In genomic region chr1:171412001-171412441, GRCm38 (mm10) we compare ENCODE assay signal across 8 mouse cellular contexts. TPM values are rescaled to one million over a fixed set of nuclear protein-coding genes. Genes with fewer than 3 reads are reported as not detected.
DNase-seq lines count a peak whose midpoint lies in the region; ATAC-seq lines count a peak whose summit lies in the region.

No protein-coding gene starts in this region.

- H3K9ac ChIP-seq in embryonic facial prominence, embryonic 14.5 days (ENCODE audit: low read depth, low read length): peak overlapping the region; percentile 93

- no peaks in the 10 kb centered on the region for H3K27me3 ChIP-seq in embryonic facial prominence, embryonic 14.5 days (replicated peaks; ENCODE audit: control insufficient read depth, insufficient read depth, low read length)

- peak; percentile 40 for DNase-seq in cerebellum, adult 9-11 months
- DNase-seq in cerebellum, adult 11 months: no peak
- peak; percentile 34 for DNase-seq in Muller cell, postnatal 12 days (ENCODE audit: inconsistent ontology term)
- DNase-seq in embryonic facial prominence, embryonic 14.5 days (ENCODE audit: low spot score): peak; percentile 82
- DNase-seq in heart, postnatal 4 days: peak; percentile 46
- peak; percentile 62 for DNase-seq in left cerebral cortex, postnatal 4 days
- DNase-seq in spleen, postnatal 14 days (ENCODE audit: low spot score in 2 of 2): peak; percentile 17 to 34

- intact Hi-C loops in left cerebral cortex, postnatal 4 days (cut with DNase I): no loop called here

- H3K27ac ChIP-seq in embryonic facial prominence, embryonic 14.5 days (replicated peaks; ENCODE audit: low read depth, low read length): peak overlapping the region; percentile 93

- H3K9me3 ChIP-seq in embryonic facial prominence, embryonic 14.5 days (ENCODE audit: control insufficient read depth, low read length): no peaks in the 10 kb centered on the region

- peak overlapping the region; percentile 63 for H3K4me2 ChIP-seq in embryonic facial prominence, embryonic 14.5 days (ENCODE audit: low read depth, low read length)

- peaks cover 22% of the 10 kb centered on the region for H3K36me3 ChIP-seq in embryonic facial prominence, embryonic 14.5 days (ENCODE audit: control insufficient read depth, insufficient read depth, low read length)

- peak overlapping the region; percentile 89 for H3K4me3 ChIP-seq in embryonic facial prominence, embryonic 14.5 days (ENCODE audit: low read depth, low read length)

- WGBS in embryonic facial prominence, embryonic 14.5 days: 2% methylated on average over 19 of the region's 20 CpGs

- peaks cover 6% of the 10 kb centered on the region; the same call in 1 of the 2 replicates for H3K4me1 ChIP-seq in embryonic facial prominence, embryonic 14.5 days (ENCODE audit: control insufficient read depth, insufficient read depth, low read length)

- ATAC-seq in embryonic facial prominence, embryonic 14.5 days (ENCODE audit: low read depth): no peak; the same call in 1 of the 2 replicates
- ATAC-seq in megakaryocyte-erythroid progenitor cell, adult 5-6 weeks (replicated peaks; ENCODE audit: low FRiP score, low TSS enrichment, poor library complexity, severe bottlenecking): peak; percentile 39

RNA-seq across cellular contexts. Expression of gene Usf1, which starts 0.9 kb away (rescaled TPM):
- 68.9 and 84.9 TPM in 2 replicates for polyA plus RNA-seq in embryonic facial prominence, embryonic 14.5 days (2014; fragmentation: Nextera tagmentation; extraction: Ambion mirVana)
- 10 to 100 TPM; 53.4 to 54.3 TPM for total RNA-seq in heart, postnatal 4 days (2021)
- 100 to 1,000 TPM; 130 to 141 TPM for total RNA-seq in left cerebral cortex, postnatal 4 days (2021)
- 24.1 and 32.0 TPM in 2 replicates for total RNA-seq in megakaryocyte-erythroid progenitor cell, adult 5-6 weeks (2014; fragmentation: Nextera tagmentation)
- 46.2 and 60.5 TPM in 2 replicates for total RNA-seq in megakaryocyte-erythroid progenitor cell, adult 5-6 weeks (2017)

RNA-seq across cellular contexts. Expression of gene Tstd1, which starts 6.7 kb away (rescaled TPM):
- polyA plus RNA-seq in embryonic facial prominence, embryonic 14.5 days (2014; fragmentation: Nextera tagmentation; extraction: Ambion mirVana): 2.0 and 3.6 TPM in 2 replicates
- total RNA-seq in heart, postnatal 4 days (2021): 1 to 10 TPM; 1.1 to 1.7 TPM
- total RNA-seq in left cerebral cortex, postnatal 4 days (2021): 1 to 10 TPM; 2.9 to 5.8 TPM
- not detected in 2 replicates for total RNA-seq in megakaryocyte-erythroid progenitor cell, adult 5-6 weeks (2014; fragmentation: Nextera tagmentation)
- 1.1 TPM in 1 of 2 replicates, not detected in the other for total RNA-seq in megakaryocyte-erythroid progenitor cell, adult 5-6 weeks (2017)

RNA-seq across cellular contexts. Expression of gene Arhgap30, which starts 23.3 kb away (rescaled TPM):
- polyA plus RNA-seq in embryonic facial prominence, embryonic 14.5 days (2014; fragmentation: Nextera tagmentation; extraction: Ambion mirVana): 1.9 and 2.0 TPM in 2 replicates
- 1 to 10 TPM in 1 of 2 experiments, under 1 TPM in 1; 0.90 to 1.5 TPM for total RNA-seq in heart, postnatal 4 days (2021)
- total RNA-seq in left cerebral cortex, postnatal 4 days (2021): 1 to 10 TPM in 1 of 2 experiments, under 1 TPM in 1; 0.98 to 1.6 TPM
- total RNA-seq in megakaryocyte-erythroid progenitor cell, adult 5-6 weeks (2014; fragmentation: Nextera tagmentation): 11.8 and 20.7 TPM in 2 replicates
- total RNA-seq in megakaryocyte-erythroid progenitor cell, adult 5-6 weeks (2017): 18.7 and 28.7 TPM in 2 replicates

RNA-seq across cellular contexts. Expression of gene F11r, which starts 25.3 kb away (rescaled TPM):
- 27.0 and 29.5 TPM in 2 replicates for polyA plus RNA-seq in embryonic facial prominence, embryonic 14.5 days (2014; fragmentation: Nextera tagmentation; extraction: Ambion mirVana)
- 10 to 100 TPM; 57.1 to 58.1 TPM for total RNA-seq in heart, postnatal 4 days (2021)
- 1 to 10 TPM; 4.9 to 6.2 TPM for total RNA-seq in left cerebral cortex, postnatal 4 days (2021)
- not detected in 2 replicates for total RNA-seq in megakaryocyte-erythroid progenitor cell, adult 5-6 weeks (2014; fragmentation: Nextera tagmentation)
- 0.38 and 2.3 TPM in 2 replicates for total RNA-seq in megakaryocyte-erythroid progenitor cell, adult 5-6 weeks (2017)

RNA-seq across cellular contexts. Expression of gene Nectin4, which starts 42.1 kb away (rescaled TPM):
- 7.7 and 10.7 TPM in 2 replicates for polyA plus RNA-seq in embryonic facial prominence, embryonic 14.5 days (2014; fragmentation: Nextera tagmentation; extraction: Ambion mirVana)
- total RNA-seq in heart, postnatal 4 days (2021): under 1 TPM; 0.07 TPM
- 1 to 10 TPM in 1 of 2 experiments, under 1 TPM in 1; 0.88 to 1.2 TPM for total RNA-seq in left cerebral cortex, postnatal 4 days (2021)
- total RNA-seq in megakaryocyte-erythroid progenitor cell, adult 5-6 weeks (2014; fragmentation: Nextera tagmentation): not detected in 2 replicates
- total RNA-seq in megakaryocyte-erythroid progenitor cell, adult 5-6 weeks (2017): 0.14 and 0.27 TPM in 2 replicates

Comparison
In these comparisons a context has a peak if more than half of its experiments do, and no peak if none do; other contexts are left out.
1. RNA of gene Arhgap30, which starts 23.3 kb away (total RNA-seq): 11.8 to 28.7 TPM in megakaryocyte-erythroid progenitor cell, adult 5-6 weeks; 0.98 to 1.6 TPM in left cerebral cortex, postnatal 4 days and 0.90 to 1.5 TPM in heart, postnatal 4 days; every median in the first group is over 4 times any median in the second.